Mouse (Mus musculus) kidney, adult 9 months (tissue): ENCODE results near the gene Tespa1.
"Not testable (repeated sequence)": the region's sequence is repeated elsewhere in the genome, so short reads cannot be mapped to it uniquely, and the experiment has no call there.

Experiments
- DNase-seq: peaks from one replicate; pipeline ENCODE4 v3.0.0; 2022

Gene Tespa1

DNA sequence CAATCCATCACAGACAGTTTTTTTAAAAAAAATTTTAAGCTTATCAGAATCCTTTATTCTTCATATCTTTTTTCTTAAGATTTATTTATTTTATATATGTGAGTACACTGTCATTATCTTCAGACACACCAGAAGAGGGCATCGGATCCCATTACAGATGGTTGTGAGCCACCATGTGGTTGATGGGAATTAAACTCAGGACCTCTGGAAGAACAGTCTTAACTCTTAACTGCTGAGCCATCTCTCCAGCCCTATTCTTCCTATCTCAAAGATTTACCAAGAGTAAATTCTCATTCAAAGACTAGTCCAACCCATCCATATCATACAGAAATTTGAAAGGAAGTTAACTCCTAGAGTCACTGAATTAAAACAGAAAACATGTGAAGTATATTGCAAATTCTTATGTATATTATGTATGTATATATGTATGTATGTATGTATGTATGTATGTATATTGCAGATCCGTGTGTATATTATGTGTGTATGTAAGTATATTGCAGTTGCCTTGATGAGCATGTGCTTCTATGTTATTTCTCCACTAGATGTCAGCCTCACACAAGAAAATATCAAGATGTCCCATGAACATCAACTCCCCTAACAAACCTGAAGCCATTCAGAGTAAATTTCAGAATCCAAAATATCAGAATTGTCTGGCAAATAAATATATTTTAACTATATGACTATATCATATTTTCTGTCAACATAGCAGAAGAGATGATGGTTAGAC is 40.9 kb downstream of the Tespa1 start:
- peak; percentile 28 for DNase-seq

DNA sequence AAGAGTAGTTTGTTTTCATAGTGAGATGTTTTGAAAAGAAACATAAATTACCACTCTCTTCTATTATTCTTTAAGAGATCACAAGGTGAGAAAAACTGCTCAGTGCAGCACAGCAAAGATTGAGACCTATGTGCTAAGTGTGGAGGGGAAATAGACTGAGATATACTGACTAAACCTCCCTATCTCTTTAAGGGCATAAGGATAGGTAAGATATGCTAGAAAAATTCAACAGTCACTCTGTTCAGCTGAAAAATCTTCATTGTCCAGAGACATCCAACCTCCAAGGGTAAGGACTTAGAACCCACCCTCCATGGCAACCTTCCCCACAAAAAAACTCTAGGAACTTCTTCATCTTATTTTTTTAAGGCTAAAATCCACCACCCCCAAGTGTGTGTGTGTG is 42.1 kb downstream of the Tespa1 start:
- no peak for DNase-seq

DNA sequence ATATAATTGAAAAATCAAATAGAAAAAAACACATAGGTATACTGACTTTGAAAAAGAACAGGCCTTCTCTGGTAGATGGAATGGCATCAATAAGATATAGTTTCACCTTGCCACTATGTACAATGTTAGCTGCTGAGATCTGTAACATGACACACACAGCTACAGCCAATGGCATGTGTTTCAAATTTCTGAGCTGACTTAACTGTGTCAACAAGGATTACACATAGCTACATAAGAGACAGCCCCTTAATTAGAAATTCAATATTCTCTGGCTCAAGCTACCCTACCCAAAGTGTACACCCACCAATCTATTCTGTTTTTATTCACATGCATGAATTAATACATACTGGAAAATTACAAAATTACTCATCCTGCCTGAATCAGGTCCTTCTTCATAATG is 45.7 kb downstream of the Tespa1 start:
- DNase-seq = no peak

DNA sequence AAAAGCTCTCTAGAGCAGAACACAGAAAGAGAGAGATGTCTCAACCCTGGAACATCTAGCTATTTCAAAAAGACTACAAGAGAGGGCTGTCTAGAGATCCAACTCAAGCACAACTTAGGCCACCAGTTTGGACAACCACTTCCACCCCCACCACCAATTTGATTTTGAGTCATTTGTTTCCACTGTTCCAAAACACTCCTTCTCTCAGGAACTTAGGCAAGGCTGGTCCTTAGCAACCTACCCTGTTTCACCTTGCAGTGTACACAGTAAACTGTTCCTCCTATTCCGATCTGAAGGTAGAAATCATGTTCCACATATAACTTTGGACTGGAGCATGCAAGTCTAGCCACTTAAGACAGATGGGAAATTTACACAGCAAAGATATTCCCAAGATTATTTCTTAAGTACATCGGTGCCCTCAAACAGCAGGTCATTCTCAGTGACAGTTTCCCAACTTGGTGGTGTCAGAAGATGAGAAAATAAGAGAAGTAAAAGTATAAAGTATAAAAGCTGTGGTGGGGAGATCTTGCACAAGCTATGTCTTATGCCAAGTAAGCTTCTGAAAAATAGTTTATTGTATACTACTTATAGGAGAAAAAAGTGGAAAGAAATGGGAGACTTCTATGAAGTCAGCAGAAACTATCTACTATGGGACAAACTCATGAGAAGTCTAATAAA is 47.5 kb downstream of the Tespa1 start:
- DNase-seq = no peak

DNA sequence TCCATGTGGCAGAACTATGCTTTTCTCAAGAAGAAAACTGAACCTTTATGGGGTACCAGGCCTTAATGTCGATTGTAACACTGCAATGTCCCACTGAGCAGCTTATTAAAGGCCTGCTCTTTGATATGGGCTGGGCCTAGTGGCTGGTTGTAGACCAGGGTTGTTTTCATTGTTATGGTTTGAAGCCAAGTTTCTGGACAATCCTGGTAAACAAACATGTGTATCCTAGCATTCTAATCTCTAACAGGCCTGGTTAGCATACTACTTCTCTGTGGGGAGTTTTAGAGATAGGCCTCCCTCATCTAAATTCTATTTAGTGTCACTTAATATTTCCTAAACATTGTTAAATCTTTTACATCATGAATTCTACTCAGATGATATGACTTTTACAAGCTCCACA is 49.0 kb downstream of the Tespa1 start:
- no peak for DNase-seq

DNA sequence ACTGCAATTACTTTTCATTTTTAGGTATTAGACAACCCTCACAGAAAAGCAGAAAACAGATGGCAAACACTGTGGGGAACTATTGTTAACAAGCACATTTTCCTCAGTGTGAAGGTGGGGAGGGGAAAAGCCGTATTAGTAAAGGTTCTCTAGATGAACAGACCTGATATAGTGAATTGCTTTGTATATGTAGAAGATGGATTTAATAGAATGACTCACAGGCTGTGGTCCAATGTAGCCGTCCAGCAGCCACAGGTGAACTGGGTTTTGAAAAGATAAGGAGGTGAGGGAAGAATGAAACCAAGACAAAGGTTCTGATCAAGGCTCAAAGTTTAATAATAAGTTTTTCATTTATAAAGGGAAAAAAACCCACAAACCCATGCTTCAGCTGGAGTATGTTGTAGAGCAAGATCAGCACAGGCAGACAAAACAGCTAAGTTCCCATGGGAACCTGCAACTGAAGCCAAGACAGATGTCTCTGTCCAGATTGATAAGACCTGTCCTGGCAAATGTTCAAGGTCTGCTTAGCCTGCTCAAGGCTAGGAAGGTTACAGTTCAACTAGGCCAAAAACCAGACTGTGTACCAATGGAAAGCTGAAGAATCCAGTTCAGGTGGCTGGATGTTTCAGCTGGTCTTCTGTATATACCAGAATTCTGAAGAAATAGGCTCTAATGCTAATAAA is 50.0 kb downstream of the Tespa1 start:
- DNase-seq = no peak

DNA sequence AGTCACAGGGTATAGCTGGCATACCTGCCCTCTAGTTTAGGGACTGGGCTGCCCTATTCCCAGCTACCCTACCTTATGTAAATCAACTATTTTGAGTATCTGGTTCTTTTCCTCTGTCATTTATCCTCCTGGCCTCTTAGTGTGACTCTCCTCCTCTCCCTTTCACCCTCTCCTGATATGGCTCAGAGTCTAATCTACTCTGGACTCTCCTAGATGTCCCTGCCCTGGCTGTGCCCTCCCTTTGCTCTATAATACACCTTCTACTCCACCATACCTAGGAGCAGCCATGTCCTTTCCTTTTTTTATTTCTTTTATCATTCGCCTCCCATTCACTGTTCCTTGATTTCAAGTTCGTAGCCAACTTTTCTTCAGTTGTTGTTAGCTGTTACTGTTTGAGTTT is 52.5 kb downstream of the Tespa1 start:
- no peak for DNase-seq

DNA sequence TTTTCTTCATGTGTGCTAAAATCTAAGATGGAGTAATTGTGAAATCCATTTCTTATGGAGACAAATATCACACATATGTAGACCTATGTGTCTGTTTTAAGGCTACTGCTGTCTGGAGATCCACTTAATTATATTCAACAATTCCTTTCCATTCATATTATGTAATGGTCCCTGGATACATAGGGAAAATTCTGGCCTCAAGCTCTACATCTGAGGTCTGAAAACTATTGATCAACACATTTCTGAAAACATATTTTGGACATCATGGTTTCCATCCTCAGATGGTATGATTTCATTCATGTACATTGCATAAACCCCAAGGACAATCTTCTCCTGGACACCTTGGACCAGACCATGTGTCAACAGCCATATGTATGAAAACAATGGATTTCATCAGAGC is 71.6 kb downstream of the Tespa1 start, which contains the start of gene Vmn2r84:
Gene Vmn2r84, minus strand, starts transcription at position 101 of the 400 bp plus-strand sequence.
- DNase-seq = no peak

DNA sequence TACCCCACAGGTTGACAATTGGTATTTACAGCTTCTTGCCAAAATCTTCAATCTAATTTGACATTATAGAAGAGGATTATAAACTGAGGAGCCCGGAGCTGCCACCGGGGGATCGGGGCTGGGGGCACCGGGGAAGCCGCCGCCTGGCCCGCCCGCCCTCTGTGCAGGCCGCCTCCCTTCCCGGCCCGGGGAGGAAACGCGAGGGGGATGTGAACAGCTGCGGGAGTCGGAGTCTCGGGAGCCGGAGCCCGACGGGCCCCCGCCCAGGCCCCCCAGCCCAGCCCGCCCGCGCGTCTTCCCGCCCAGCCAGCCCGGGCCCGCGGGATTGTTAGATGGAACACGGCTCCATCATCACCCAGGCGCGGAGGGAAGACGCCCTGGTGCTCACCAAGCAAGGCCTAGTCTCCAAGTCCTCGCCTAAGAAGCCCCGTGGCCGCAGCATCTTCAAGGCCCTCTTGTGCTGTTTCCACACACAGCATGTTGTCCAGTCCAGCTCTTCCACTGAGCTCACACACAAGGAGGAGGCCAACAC is 89.6 kb downstream of the Tespa1 start:
- not testable (repeated sequence) for DNase-seq
